In genomic region chr11:62027271-62027670, GRCm38 (mm10) we compare ENCODE assay signal across 21 mouse cellular contexts.
A peak's percentile ranks its signal among the peaks of the same experiment; 100 is the strongest.
DNase-seq lines count a peak whose midpoint lies in the region; ATAC-seq and TF ChIP-seq lines count a peak whose summit lies in the region.
"Had no signal": no experiment of that assay in that cellular context is flagged by ENCODE, and none has a peak within 500 bp of the region (broad histone marks: within the 10 kb centered on the region; RNA-seq: fewer than 3 reads in every experiment).

No protein-coding gene starts in this region.

- ATAC-seq in limb, embryonic 14.5 days (ENCODE audit: low FRiP score, low read depth), result no peak
- ATAC-seq: intestine, embryonic 15.5 days; midbrain, embryonic 16.5 days had no signal

- H3K27me3 ChIP-seq in cerebellum, adult 2 months (ENCODE audit: control insufficient read depth, insufficient read depth, low read length), result no peaks in the 10 kb centered on the region
- no peaks in the 10 kb centered on the region for H3K27me3 ChIP-seq in kidney, adult 2 months (replicated peaks; ENCODE audit: control insufficient read depth, insufficient read depth, low read length)
- no peaks in the 10 kb centered on the region for H3K27me3 ChIP-seq in limb, embryonic 14.5 days (ENCODE audit: control insufficient read depth, insufficient read depth, low read length)
- no peaks in the 10 kb centered on the region for H3K27me3 ChIP-seq in limb, embryonic 10.5 days (ENCODE audit: low read depth, poor library complexity, severe bottlenecking)
- H3K27me3 ChIP-seq: hindbrain, embryonic 15.5 days; intestine, embryonic 15.5 days had no signal

- no peak for TF ChIP-seq POLR2A in cerebellum, adult 2 months (IDR thresholded peaks at IDR 0.05; ENCODE audit: borderline replicate concordance, insufficient read depth, low read length)
- TF ChIP-seq POLR2A in kidney, adult 2 months (IDR thresholded peaks at IDR 0.05; ENCODE audit: low read depth, low read length), result no peak
- no peak for TF ChIP-seq POLR2A in limb, embryonic 14.5 days (IDR thresholded peaks at IDR 0.05; ENCODE audit: borderline replicate concordance, extremely low read depth, insufficient read depth, insufficient read length)

- DNase-seq in cerebellum, adult 2 months, result no peak
- DNase-seq in cerebellum, adult 8-10 months, result no peak
- peak; percentile 42 for DNase-seq in kidney, adult 2 months
- DNase-seq in kidney, postnatal 25 days, result no peak
- DNase-seq in limb, embryonic 14.5 days (ENCODE audit: low spot score), result peak; percentile 18
- no peak for DNase-seq in limb, embryonic 10.5 days (ENCODE audit: low spot score)
- peak; percentile 88 for DNase-seq in NIH3T3 (ENCODE audit: low read depth)
- DNase-seq in ovary, adult 18-20 months (ENCODE audit: low spot score), result no peak
- DNase-seq: adrenal gland, postnatal 25 days; cerebellum, adult 11-12 months; gastrocnemius, postnatal 14 days; heart, adult 2 months; heart, postnatal 36 days; lung, adult 18-20 months; right cerebral cortex, postnatal 4 days; thymus, adult 2 months had no signal

- H3K9ac ChIP-seq in limb, embryonic 14.5 days (ENCODE audit: low read depth, low read length, severe bottlenecking), result no peak overlapping the region
- H3K9ac ChIP-seq: hindbrain, embryonic 15.5 days; intestine, embryonic 15.5 days had no signal

- TF ChIP-seq CTCF in cerebellum, adult 2 months (IDR thresholded peaks at IDR 0.05; ENCODE audit: borderline replicate concordance, insufficient read depth, low read depth, low read length), result no peak
- no peak for TF ChIP-seq CTCF in kidney, adult 2 months (conservative IDR thresholded peaks at IDR 0.05; ENCODE audit: insufficient read depth, insufficient read length, low read depth, low read length)

- H3K4me1 ChIP-seq in cerebellum, adult 2 months (ENCODE audit: control insufficient read depth, insufficient read depth, low read length), result peaks cover 71% of the 10 kb centered on the region
- peaks cover 6% of the 10 kb centered on the region; the same call in 1 of the 2 replicates for H3K4me1 ChIP-seq in kidney, adult 2 months (ENCODE audit: control insufficient read depth, insufficient read depth, low read length)
- H3K4me1 ChIP-seq in limb, embryonic 14.5 days (ENCODE audit: control insufficient read depth, insufficient read depth, low read length), result 0 out of 2 replicates have a peak, but pooled peaks cover 3% of the 10 kb centered on the region
- H3K4me1 ChIP-seq in limb, embryonic 10.5 days, result peaks cover 18% of the 10 kb centered on the region
- H3K4me1 ChIP-seq: intestine, embryonic 15.5 days had no signal

- no peaks in the 10 kb centered on the region for H3K36me3 ChIP-seq in kidney, adult 2 months (ENCODE audit: control insufficient read depth, insufficient read depth, low read length)
- no peaks in the 10 kb centered on the region for H3K36me3 ChIP-seq in limb, embryonic 14.5 days (ENCODE audit: control insufficient read depth, insufficient read depth, low read length)
- no peaks in the 10 kb centered on the region for H3K36me3 ChIP-seq in limb, embryonic 10.5 days
- H3K36me3 ChIP-seq: hindbrain, embryonic 15.5 days; intestine, embryonic 15.5 days had no signal

- peak overlapping the region; percentile 81; the same call in 1 of the 2 replicates for H3K27ac ChIP-seq in cerebellum, adult 2 months (ENCODE audit: insufficient read depth, low read length)
- no peak overlapping the region; the same call in 1 of the 2 replicates for H3K27ac ChIP-seq in kidney, adult 2 months (ENCODE audit: insufficient read depth, low read depth, low read length)
- no peak overlapping the region for H3K27ac ChIP-seq in limb, embryonic 14.5 days (replicated peaks; ENCODE audit: low read depth, low read length)
- no peak overlapping the region for H3K27ac ChIP-seq in limb, embryonic 10.5 days
- H3K27ac ChIP-seq: heart, adult 2 months; hindbrain, embryonic 15.5 days; intestine, embryonic 15.5 days; macrophage had no signal

- no peaks in the 10 kb centered on the region for H3K9me3 ChIP-seq in limb, embryonic 14.5 days (ENCODE audit: control insufficient read depth, low read length)
- no peaks in the 10 kb centered on the region for H3K9me3 ChIP-seq in limb, embryonic 10.5 days (replicated peaks)
- H3K9me3 ChIP-seq: hindbrain, embryonic 15.5 days; intestine, embryonic 15.5 days had no signal

- H3K4me2 ChIP-seq in limb, embryonic 14.5 days (replicated peaks; ENCODE audit: low read depth, low read length, severe bottlenecking), result no peak overlapping the region
- H3K4me2 ChIP-seq: hindbrain, embryonic 15.5 days; intestine, embryonic 15.5 days; liver, embryonic 11.5 days had no signal

- H3K4me3 ChIP-seq in cerebellum, adult 2 months (replicated peaks; ENCODE audit: insufficient read depth, low read depth, low read length), result no peak overlapping the region
- H3K4me3 ChIP-seq in kidney, adult 2 months (ENCODE audit: insufficient read depth, low read depth, low read length), result no peak overlapping the region
- H3K4me3 ChIP-seq in limb, embryonic 14.5 days (replicated peaks; ENCODE audit: low read length), result no peak overlapping the region
- H3K4me3 ChIP-seq in limb, embryonic 10.5 days, result no peak overlapping the region
- H3K4me3 ChIP-seq: heart, adult 2 months; hindbrain, embryonic 15.5 days; intestine, embryonic 15.5 days had no signal

- WGBS in cerebellum, adult 2 months, result 75% methylated on average over 6 of the region's 6 CpGs
- 80% methylated on average over 6 of the region's 6 CpGs for WGBS in kidney, adult 2 months
- WGBS in limb, embryonic 14.5 days, result 84% methylated on average over 6 of the region's 6 CpGs
- WGBS in limb, embryonic 10.5 days, result 93% methylated on average over 6 of the region's 6 CpGs

Comparison
In these comparisons a context has a peak if more than half of its experiments do, and no peak if none do; other contexts are left out.
1. DNase-seq: peak in kidney, adult 2 months (single experiment), limb, embryonic 14.5 days (single experiment) and NIH3T3 (single experiment); none in cerebellum, adult 2 months (0 of 2), cerebellum, adult 8-10 months (single experiment), kidney, postnatal 25 days (0 of 2), limb, embryonic 10.5 days (single experiment) and ovary, adult 18-20 months (single experiment).